Mouse (Mus musculus) right cerebral cortex, postnatal 25 days (tissue): Measurements from ENCODE around the gene Ssbp4.
"Not testable (repeated sequence)": the region's sequence is repeated elsewhere in the genome, so short reads cannot be mapped to it uniquely, and the experiment has no call there.

Experiments used
- DNase-seq: peaks from one replicate; pipeline ENCODE4 v3.0.0; 2022

Ssbp4 gene

DNA sequence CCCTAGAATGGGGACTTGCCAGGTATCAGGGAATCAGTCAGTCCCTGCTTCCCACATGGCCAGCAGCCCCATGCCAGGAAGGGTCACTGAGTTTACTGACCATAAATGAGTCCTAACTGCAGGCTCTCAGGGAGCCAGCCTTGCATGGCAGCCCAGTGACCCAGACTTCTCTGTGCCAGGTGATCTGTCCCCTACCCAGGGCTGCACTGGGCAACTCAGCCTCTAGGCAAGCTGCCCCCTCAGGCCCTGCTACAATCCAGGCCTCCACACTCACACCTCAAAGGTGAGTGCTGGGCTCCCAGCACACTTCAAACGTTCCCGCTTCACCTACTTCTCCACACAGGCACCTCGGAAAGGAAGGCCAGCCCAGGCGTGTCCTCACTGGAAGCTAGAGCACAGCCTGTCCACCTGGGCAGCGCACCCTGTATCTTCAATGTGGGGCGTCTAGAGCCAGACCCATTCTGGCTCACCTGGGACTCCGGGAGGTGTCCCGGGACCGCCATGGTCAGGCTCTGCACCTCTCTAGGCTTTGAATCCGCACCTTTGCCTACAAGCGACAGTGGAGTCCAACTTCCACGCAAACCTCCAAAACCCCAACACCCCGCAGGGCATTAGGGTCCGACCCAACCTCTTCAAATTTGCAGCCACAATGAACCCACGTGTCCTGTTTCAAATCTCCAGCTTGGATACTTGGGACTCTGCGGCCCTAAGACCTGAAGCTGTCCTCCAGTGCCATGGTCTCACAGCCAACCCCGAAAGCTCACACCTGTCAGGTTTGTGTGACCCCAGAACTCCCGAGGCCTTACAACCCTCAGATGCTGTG lies 1.7 kb downstream of the Ssbp4 start:
- DNase-seq = no peak

DNA sequence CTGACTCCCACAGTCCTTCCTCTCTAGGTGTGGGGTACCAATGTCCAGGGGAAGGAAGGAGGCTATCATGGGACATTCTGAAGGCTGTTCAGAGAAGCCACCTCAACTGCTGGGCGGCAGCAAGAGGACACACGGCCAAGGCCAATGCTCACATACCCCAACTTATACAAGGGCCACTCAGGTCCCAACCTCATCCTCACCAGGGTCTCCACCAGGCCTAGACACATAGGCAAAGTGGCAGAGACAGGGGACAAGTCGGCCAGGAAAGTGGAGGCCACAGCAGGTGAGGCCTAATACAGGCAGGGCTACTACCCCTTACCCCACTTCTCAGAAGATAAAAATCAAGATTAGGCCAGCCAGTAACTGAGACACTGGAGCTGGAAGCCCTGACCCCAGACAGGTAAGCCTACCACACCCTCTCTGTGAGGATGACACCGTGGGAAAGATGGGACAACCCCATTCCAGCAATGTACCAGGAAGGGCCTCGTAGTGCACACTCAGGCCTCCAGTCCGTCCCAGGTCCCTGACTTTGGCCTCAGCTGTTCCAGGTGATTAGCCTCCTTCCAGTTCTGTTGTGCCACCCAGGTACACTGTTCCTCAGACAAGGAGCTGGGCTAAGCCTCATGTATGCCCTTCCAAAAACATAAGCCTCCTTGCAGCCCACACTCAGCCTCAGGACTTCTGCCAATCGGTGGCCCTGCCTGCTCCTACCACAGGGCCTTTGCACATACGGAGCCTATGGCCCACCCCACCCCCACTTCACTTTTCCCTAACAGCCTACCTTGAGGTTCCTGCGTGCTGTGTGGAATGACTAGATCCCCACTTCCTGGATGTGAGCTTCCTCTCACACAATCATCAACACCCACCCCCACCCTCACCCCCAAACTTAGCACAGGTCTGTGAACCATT lies 2.5 kb downstream of the Ssbp4 start:
- DNase-seq = no peak

DNA sequence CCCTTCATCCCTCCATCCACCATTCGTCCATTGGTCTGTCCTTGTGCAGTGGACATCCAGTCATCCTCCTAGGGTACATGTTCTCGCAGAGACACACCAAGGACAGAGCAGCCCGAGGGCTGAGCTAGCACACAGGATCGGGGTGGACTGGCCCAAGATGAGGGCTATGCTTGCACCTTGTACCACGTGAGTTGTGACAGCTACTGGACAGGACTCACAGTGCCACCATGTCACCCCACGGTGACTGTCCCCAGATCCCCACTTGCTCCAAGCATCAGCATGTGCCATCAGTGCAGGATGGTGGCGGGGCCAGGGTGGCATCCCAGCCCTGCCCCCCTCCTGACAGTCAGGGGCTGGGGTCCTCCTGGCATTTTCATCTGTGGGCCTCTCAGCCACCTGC lies 4.1 kb downstream of the Ssbp4 start:
- DNase-seq = no peak

DNA sequence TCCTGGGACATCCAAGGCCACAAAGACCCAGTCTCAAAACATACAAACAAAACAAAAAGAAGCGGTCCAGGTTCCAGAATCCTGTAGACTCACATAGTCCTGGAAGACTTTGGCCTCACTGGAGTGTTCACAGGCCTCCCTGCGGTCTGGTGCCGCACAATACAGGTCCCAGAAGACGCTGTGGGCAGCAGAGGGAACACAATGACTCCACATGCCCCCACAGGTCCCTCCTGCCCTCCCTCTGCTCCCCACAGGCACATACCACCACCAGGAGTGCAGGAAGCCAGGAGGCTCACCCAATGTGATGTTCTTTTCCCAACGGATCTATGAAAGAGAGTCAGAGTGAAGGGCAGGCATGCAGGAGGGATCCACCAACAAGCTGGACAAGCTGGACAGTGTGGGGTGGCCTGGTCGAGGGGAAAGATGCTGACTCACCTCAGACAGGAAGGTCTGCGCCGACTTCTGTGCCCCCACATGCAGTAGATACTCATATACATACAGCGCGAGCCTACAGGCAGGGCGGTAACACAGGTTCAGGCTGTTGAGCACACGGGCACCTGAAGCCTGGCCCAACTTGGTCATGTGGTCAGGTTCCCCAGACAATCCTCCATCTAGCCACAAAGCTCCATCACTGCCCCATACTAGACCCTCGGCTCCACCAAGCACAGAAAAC lies 6.4 kb downstream of the Ssbp4 start:
- DNase-seq = no peak

DNA sequence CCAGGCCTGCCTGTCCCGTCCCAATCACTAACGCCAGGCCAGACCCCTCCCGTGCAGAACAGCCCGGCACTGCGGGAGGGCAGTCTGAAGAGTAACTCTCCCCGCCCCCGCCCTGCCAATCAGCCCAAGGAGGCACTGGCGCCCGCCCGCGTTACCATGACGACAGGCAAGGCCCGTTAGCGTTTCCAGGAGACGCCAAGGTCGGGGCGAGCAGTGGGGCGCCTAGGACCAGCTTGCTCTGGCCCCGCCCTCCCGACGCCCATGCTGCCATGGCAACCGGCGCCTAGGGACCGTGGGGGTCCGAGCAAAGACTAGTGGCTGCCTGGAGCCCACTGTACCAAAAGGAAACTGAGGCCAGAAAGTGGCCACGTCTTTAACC lies 7.4 kb downstream of the Ssbp4 start:
- peak; percentile 79 for DNase-seq

DNA sequence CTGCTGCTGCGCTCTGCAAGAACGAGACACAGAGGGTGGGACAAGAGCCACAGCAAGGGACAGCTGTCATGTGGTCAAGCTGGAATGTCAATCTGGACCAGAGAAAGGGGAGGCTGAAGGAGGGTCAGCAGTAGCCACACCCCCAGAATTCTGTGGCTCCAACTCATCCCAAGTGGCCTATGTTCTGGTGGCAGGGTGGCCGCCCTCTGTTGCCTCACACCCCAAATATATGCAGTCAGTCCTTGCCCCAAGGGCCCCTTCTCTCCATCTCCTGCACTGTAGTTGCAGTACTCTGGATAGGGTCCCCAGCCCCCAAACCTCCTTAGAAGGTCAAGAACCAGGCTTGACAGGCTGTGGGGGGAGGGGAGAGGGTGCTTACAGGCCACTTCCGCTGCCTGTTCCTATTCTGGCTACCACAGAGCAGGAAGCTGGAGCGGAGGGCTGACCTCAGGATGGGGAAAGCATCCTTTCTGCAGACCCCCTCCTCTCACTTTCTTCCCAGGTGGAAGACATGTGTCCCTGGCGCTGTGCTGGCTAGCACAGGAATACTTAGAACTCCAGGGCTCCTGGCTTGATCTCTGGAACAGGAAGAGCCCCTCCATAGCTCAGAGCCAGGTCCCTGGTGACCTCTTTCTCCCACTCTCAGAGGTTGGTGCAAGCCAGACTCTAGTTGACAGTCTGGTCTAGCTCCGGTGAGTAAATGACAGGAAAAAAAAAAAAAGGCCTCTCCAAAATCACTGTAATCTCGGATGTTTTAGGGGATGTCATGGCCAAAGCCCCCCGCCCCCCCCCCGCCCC lies 8.0 kb downstream of the Ssbp4 start:
- DNase-seq = no peak

DNA sequence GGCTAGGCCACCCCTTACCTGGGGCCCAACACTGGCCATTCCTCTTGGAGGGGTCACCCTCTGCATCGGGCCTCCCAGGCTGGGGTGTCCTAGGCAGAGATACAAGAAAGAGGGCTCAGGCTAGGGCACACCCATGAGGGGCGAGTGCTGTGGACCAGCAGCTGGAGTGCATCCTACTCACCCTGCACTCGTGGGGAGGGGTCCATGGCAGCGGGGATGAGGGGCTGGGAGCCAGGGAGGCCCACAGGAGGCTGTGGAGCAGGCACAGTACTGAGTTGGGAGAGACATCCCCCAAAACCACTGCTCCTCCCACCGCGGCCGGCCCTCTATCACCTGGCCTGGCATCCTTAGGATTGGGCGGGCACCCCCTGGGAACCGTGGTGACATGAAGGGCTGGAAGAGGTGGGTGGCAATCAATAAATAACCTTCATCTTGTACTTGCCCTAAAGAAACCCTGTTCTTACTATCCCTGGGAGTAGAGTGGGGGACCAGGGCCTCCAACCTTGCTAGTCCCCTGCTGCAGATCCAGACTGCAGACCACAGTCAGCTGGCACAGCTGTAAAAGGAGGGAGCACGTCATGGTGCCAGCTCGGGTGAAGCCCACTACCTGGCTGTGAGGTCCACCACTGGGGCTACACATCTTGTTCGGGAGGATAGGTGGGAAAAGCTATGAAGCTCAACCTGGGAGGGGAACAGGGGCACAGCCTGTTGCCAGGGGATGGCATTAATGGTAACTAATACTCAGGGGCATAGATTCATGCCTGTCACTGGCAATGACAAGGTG lies 9.0 kb downstream of the Ssbp4 start:
- no peak for DNase-seq

DNA sequence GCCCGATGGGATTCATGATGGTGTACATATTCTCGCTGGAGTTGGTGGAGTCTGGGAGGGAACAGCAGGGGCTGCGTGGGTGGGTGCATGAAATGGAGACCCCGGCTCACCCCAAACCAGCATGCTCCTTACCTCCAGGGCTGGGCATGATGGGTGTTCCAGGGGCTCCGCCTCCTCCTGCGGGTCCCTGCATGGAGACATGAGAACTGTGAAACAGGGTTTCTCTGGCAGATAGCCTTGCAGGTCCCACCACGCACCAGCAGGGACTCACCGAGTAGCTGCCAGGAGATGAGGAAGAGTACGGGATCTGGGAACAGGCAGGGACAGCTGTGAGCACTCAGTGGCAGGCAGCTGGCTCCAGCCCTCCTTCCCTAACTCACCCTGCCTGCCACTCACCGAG lies 9.9 kb downstream of the Ssbp4 start:
- DNase-seq = no peak

DNA sequence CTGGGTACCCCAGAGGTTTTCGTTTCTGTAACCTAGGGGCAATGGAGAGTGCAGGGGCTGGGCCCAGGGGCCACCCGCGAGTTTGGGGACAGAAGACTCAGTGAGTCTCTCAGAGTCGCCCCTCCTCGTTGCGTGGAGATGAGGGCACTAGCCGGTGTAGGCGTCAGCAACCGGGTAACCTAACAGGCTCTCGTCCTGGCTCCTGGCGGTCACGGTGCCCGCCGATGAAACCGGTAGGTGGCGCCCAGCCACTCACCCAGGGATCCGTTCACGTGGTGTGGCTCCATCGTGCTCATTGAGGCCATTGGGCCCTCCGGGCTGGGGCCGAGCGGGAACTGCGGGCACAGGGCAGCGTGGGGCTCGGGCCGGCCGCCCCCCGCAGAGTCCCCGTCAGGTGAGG lies 10.4 kb downstream of the Ssbp4 start:
- peak; percentile 82 for DNase-seq

DNA sequence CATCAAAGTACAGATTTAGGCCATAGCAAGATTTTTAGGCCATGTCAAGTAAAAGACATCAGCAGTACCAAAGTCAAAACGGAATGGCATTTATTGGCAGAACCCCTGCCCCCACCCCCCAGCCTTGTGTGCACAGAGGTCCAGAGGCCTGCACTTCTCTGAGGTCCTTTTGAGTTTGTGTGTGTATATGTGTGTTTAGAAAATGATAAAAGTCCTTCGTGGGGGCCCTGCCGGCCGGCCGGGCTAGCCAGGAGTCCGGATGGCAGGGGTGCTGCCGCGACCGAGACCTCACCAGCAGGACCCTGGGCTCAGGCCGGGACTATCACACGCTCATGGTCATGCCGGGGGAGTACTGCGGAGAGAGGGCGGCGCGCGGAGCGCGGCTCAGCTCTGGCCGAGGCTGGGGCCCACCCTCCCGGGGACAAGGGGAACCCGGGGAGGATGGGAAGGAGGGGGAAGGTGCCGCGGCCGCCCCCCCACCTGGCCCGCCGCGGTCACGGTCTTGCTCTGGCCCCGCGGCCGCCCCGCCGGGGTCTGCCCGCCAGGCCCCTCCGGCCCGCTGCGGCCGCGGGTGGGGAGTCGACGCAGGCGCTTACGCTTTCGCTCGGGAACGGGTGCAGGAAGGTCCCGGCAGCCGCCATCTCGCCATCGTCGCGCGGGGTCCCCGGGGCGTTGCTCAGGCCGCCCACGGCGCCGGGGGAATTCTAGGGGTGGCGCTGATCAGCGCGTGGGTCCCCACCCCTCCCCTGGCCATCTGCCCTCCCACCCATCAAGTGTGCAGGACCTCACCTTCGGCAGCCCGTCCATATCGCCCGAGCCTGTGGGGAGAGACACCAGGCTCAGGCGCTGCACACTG lies 11.0 kb downstream of the Ssbp4 start:
- no peak for DNase-seq

DNA sequence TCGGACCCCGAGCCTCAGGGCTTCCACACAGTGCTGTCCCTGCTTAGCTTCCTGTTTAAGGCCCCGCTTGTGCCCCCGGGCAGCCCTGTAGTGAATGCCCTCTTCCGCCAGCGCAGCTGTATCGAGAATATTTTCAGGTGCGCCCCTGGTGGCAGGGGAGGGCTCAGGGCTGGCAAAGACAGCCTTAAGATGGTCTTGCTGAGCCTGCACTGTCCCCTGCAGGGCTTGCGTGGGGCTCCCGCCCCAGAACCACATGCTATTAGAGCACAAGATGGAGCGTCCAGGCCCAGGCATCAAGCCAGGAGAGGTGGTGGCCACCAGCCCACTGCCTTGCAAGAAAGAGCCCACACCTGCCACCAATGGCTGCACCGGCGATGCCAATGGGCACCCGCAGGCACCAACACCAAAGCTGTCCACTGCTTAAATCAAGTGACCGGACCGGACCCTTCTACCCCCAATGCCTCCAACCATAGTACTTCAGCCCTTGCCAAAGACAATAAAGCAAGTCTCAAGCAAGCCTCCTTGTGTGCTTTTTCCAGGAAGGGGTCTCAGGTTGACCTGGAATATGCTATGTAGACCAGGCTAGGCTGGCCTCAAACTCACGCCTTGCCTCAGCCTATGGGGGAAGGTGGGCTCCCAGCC lies 11.8 kb downstream of the Ssbp4 start:
- DNase-seq = no peak

DNA sequence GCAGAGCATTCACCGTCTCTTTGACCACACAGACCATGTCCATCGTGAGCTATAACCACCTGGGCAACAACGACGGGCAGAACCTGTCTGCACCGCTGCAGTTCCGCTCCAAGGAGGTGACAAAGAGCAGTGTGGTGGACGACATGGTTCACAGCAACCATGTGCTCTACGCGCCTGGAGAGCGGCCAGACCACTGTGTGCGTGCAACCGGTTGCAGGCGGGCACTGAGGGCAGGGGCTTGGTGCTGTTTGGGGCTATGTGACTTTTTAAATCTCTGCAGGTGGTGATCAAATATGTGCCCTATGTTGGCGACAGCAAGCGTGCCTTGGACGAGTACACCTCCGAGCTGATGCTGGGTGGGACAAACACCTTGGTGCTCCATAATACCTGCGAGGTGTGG lies 12.5 kb downstream of the Ssbp4 start:
- no peak for DNase-seq

DNA sequence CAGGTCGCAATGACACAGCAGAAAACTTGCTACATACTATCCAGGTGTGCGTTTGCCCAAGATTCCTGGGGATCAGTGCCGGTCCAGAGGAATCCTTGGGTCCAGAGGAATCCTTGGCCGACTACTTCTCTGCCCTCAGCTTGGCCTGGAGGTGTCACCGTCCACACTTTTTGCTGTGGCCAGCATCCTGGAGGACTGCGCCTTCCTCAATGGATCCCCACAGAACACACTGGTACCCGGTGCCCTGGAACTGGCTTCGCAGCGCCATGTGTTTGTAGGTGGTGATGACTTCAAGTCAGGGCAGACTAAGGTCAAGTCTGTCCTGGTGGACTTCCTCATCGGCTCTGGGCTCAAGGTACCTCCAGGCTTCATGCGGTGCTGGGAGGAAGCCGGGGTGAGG lies 12.9 kb downstream of the Ssbp4 start:
- DNase-seq = no peak

DNA sequence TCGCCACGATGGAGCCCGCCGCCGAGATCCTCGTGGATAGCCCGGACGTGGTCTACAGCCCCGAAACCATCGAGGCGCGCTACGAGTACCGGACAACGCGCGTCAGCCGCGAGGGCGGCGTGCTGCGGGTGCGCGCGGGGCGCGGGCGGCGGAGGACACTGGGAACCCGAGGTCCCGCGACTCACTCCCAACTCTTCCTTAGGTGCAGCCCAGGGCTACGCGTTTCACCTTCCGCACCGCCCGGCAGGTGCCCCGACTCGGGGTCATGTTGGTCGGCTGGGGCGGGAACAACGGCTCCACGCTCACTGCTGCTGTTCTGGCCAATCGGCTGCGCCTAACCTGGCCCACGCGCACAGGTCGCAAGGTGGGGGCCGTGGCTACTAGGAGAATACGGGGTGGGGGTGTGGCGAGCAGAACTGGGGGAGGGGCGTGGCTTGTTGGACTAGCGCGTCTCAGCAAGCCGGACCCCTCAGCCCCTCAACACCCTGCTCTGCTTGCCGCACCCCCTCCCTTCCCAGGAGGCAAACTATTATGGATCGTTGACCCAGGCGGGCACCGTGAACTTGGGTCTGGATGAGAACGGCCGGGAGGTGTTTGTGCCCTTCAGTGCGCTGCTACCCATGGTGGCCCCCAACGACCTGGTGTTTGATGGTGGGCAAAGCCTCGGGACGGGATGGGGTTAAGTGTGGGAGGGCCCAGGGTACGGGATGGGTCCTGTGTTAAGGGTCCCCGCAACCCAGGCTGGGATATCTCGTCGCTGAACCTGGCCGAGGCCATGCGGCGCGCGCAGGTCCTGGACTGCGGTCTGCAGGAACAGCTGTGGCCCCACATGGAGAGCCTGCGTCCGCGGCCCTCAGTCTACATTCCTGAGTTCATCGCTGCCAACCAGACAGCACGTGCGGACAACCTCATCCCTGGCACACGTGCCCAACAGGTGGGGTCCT lies 13.8 kb downstream of the Ssbp4 start:
- DNase-seq = no peak

DNA sequence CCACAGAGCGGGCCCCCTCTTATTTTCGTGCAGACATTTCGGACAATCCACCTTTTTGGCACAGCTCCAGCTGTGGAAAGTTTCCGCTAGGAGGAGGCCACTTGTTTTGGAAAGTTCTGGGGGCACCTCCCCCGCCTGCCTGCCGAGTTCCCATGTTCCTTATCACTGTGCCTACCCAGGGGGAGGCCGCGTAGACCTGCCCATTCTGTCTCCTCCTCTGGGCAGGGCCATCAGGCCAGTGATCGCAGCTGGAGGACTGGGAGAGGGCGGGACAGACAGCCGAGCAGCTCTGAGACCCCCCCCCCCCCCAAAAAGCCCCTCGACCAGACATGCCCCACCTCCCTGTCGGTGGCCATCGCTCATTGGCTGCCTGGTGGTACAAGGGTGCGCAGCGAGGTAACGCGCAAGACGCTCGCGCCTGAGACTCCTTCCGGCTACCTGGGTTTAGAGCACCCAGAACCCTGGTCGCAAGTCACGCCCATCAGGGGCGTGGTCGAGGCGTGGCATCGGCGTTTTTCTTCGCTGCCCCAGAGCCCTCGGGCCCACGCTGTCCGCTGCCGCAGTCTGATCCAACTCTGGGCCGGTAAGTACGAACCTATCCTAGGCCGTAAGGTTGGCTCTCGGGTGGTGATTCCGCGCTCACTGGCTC lies 14.6 kb downstream of the Ssbp4 start, which contains the start of gene Isyna1:
Gene Isyna1 (plus strand): TSS at position 413 of the 649 bp plus-strand sequence.
- DNase-seq = peak; percentile 80

DNA sequence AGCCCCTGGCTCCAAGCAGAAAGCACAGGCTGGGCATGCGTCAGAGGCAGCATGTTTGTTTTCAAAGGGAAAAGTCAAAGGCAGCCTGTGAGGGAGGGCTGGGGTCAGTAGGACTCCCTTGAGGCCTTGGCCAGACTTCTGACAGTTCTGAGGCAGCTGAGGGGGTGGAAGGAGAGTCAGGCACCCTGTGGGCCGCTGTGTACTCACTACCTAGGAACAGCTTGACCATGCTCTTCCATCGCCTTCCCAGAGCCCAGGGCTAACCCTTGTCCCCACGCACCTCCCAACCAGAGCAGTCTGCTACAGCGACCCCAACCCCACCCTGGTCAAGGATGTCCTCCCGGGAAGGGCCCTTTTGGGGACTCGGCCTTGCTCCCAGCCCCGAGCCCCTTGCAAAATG lies 15.5 kb downstream of the Ssbp4 start:
- no peak for DNase-seq

DNA sequence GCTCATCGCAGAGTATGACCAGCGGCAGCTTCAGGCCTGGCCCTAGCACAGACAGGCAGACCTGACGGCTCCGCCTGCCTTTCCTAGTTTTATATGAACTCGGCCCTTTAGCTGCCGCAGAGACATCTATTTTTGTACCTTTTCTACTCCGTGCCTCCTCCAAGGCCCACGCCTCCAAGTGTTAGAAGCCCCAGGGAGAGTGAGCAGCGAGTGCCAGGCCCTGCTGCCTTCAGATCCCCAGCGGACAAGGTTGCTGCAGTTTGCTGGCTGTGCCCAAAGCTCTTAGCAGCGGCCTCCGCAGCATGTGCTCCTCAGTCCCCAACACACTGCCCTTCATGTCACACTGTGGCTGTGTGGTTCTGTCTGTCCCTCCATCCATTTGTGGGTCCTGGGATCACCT lies 17.1 kb downstream of the Ssbp4 start:
- no peak for DNase-seq

DNA sequence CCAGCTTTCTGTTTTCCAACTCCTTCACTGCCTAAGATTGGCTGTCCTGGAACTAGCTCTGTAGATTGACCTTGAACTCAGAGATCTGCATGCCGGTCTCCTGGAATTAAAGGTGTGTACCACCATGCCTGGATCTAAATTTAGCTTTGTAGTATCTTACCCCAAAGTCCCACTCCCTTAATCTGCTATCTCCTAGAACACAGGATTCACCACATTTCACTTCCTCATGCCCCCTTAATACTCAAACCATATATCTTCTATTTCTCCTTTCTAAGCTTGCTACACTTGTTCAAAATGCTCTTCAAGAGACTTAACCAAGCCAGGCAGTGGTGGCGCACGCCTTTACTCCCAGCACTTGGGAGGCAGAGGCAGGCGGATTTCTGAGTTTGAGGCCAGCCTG lies 20.7 kb downstream of the Ssbp4 start:
- DNase-seq = not testable (repeated sequence)

DNA sequence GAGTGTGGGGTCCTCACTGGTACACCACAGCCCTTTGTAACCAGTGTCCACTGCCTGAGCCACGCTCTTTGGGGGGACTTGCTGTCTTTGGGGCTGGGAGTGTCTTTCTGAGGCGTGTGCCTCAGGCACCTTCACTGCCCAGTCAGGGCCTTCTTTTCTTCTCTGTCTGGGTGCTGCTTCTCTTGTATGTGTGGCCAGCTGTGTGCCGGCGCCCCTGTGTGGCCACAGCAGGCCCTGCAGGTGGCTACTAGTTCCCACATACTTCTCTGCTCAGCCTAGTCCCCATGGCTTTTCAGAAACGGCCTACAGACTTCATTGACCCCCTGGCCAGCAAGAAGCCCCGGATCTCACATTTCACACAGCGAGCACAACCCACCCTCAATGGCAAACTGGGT lies 23.4 kb downstream of the Ssbp4 start:
- DNase-seq = no peak
